Mouse (Mus musculus): ENCODE measurements around the gene Mrrf. TPM values are rescaled to one million over a fixed set of nuclear protein-coding genes. Genes with fewer than 3 reads are reported as not detected.
"Not testable (repeated sequence)": the region's sequence is repeated elsewhere in the genome, so short reads cannot be mapped to it uniquely, and the experiment has no call there.

Mrrf gene
- polyA plus RNA-seq, 1 experiment from 2014 or later = 21.0 TPM

GRCm38 (mm10) chr2:36172136-36172535 is 35.9 kb downstream of the Mrrf start:
- ATAC-seq (ENCODE audit: low FRiP score, low TSS enrichment) (no peak), DNase-seq (ENCODE audit: low spot score) (no peak)
- WGBS = 51% methylated on average over 4 of the region's 4 CpGs
- Histone ChIP-seq H3K4me1 (replicated peaks; ENCODE audit: control insufficient read depth, insufficient read depth) (no peaks in the 10 kb centered on the region), H3K9me3 (ENCODE audit: control insufficient read depth, low read length) (no peaks in the 10 kb centered on the region), H3K9ac (ENCODE audit: low read length) (no peak overlapping the region), H3K36me3 (ENCODE audit: control insufficient read depth, insufficient read depth, low read length) (peaks cover 2% of the 10 kb centered on the region; the same call in 1 of the 2 replicates), H3K27ac (replicated peaks) (no peak overlapping the region), H3K4me3 (ENCODE audit: low read depth, low read length) (no peak overlapping the region), H3K27me3 (ENCODE audit: control insufficient read depth, insufficient read depth, low read length) (no peaks in the 10 kb centered on the region), H3K4me2 (replicated peaks; ENCODE audit: low read depth) (no peak overlapping the region)
- TF ChIP-seq CTCF (IDR thresholded peaks at IDR 0.05; ENCODE audit: low read depth) (no peak), EP300 (optimal IDR thresholded peaks at IDR 0.05) (no peak)

- Histone ChIP-seq H3K4me1 (replicated peaks; ENCODE audit: control insufficient read depth, insufficient read depth) (no peaks in the 10 kb centered on the region), H3K4me3 (ENCODE audit: low read depth, low read length) (no peak overlapping the region), H3K9me3 (ENCODE audit: control insufficient read depth, low read length) (no peaks in the 10 kb centered on the region), H3K36me3 (ENCODE audit: control insufficient read depth, insufficient read depth, low read length) (peaks cover 2% of the 10 kb centered on the region; the same call in 1 of the 2 replicates), H3K9ac (ENCODE audit: low read length) (no peak overlapping the region), H3K4me2 (replicated peaks; ENCODE audit: low read depth) (no peak overlapping the region), H3K27ac (replicated peaks) (no peak overlapping the region; the same call in 1 of the 2 replicates), H3K27me3 (ENCODE audit: control insufficient read depth, insufficient read depth, low read length) (no peaks in the 10 kb centered on the region)
- DNase-seq (ENCODE audit: low spot score) = no peak
- TF ChIP-seq EP300 (optimal IDR thresholded peaks at IDR 0.05) (no peak), CTCF (IDR thresholded peaks at IDR 0.05; ENCODE audit: low read depth) (no peak)
- 83% methylated on average over 3 of the region's 3 CpGs for WGBS
- ATAC-seq (ENCODE audit: low FRiP score, low TSS enrichment) = no peak
Observed at GRCm38 (mm10) chr2:36172574-36172973, 36.4 kb downstream of the Mrrf start.

GRCm38 (mm10) chr2:36179487-36179886 is 43.3 kb downstream of the Mrrf start:
- ATAC-seq (ENCODE audit: low FRiP score, low TSS enrichment) = no peak
- Histone ChIP-seq H3K4me2 (replicated peaks; ENCODE audit: low read depth) (no peak overlapping the region), H3K27ac (replicated peaks) (no peak overlapping the region), H3K9me3 (ENCODE audit: control insufficient read depth, low read length) (no peaks in the 10 kb centered on the region), H3K9ac (ENCODE audit: low read length) (no peak overlapping the region), H3K4me1 (replicated peaks; ENCODE audit: control insufficient read depth, insufficient read depth) (no peaks in the 10 kb centered on the region), H3K4me3 (ENCODE audit: low read depth, low read length) (no peak overlapping the region), H3K36me3 (ENCODE audit: control insufficient read depth, insufficient read depth, low read length) (no peaks in the 10 kb centered on the region), H3K27me3 (ENCODE audit: control insufficient read depth, insufficient read depth, low read length) (no peaks in the 10 kb centered on the region)
- DNase-seq (ENCODE audit: low spot score) = no peak
- no peak for TF ChIP-seq EP300 (optimal IDR thresholded peaks at IDR 0.05)
- no peak for TF ChIP-seq CTCF (IDR thresholded peaks at IDR 0.05; ENCODE audit: low read depth)
- 72% methylated on average over 3 of the region's 3 CpGs for WGBS

GRCm38 (mm10) chr2:36181587-36182368 is 45.6 kb downstream of the Mrrf start:
- DNase-seq (ENCODE audit: low spot score); H3K4me1 ChIP-seq (replicated peaks; ENCODE audit: control insufficient read depth, insufficient read depth); H3K27me3 ChIP-seq (ENCODE audit: control insufficient read depth, insufficient read depth, low read length); H3K36me3 ChIP-seq (ENCODE audit: control insufficient read depth, insufficient read depth, low read length); ATAC-seq (ENCODE audit: low FRiP score, low TSS enrichment); H3K4me2 ChIP-seq (replicated peaks; ENCODE audit: low read depth); H3K9ac ChIP-seq (ENCODE audit: low read length); H3K27ac ChIP-seq (replicated peaks); H3K9me3 ChIP-seq (ENCODE audit: control insufficient read depth, low read length); H3K4me3 ChIP-seq (ENCODE audit: low read depth, low read length): not testable (repeated sequence)
- WGBS = 81% methylated on average over 4 of the region's 4 CpGs

GRCm38 (mm10) chr2:36183278-36183677 is 47.1 kb downstream of the Mrrf start:
- no peaks in the 10 kb centered on the region for H3K4me1 ChIP-seq (replicated peaks; ENCODE audit: control insufficient read depth, insufficient read depth)
- DNase-seq (ENCODE audit: low spot score) (no peak), ATAC-seq (ENCODE audit: low FRiP score, low TSS enrichment) (no peak; the same call in 1 of the 2 replicates)
- H3K27ac ChIP-seq (replicated peaks) = 0 out of 2 replicates have a peak overlapping the region, but pooled peaks have one; percentile 41
- H3K36me3 ChIP-seq (ENCODE audit: control insufficient read depth, insufficient read depth, low read length) = no peaks in the 10 kb centered on the region
- WGBS = 44% methylated on average over 2 of the region's 2 CpGs
- no peak overlapping the region for H3K4me3 ChIP-seq (ENCODE audit: low read depth, low read length)
- H3K9ac ChIP-seq (ENCODE audit: low read length) = no peak overlapping the region
- H3K9me3 ChIP-seq (ENCODE audit: control insufficient read depth, low read length) = no peaks in the 10 kb centered on the region
- H3K27me3 ChIP-seq (ENCODE audit: control insufficient read depth, insufficient read depth, low read length) = no peaks in the 10 kb centered on the region
- no peak for TF ChIP-seq EP300 (optimal IDR thresholded peaks at IDR 0.05)
- no peak for TF ChIP-seq CTCF (IDR thresholded peaks at IDR 0.05; ENCODE audit: low read depth)
- H3K4me2 ChIP-seq (replicated peaks; ENCODE audit: low read depth) = no peak overlapping the region

GRCm38 (mm10) chr2:36184192-36184591 is 48.0 kb downstream of the Mrrf start:
- H3K36me3 ChIP-seq (ENCODE audit: control insufficient read depth, insufficient read depth, low read length) = no peaks in the 10 kb centered on the region
- peak; percentile 72; the same call in 1 of the 2 replicates for ATAC-seq (ENCODE audit: low FRiP score, low TSS enrichment)

More at GRCm38 (mm10) chr2:36184192-36184591, 48.0 kb downstream of the Mrrf start:
- Histone ChIP-seq H3K27ac (replicated peaks) (peak overlapping the region; percentile 73; the same call in 1 of the 2 replicates), H3K4me3 (ENCODE audit: low read depth, low read length) (no peak overlapping the region), H3K27me3 (ENCODE audit: control insufficient read depth, insufficient read depth, low read length) (no peaks in the 10 kb centered on the region), H3K9me3 (ENCODE audit: control insufficient read depth, low read length) (no peaks in the 10 kb centered on the region), H3K4me2 (replicated peaks; ENCODE audit: low read depth) (no peak overlapping the region), H3K9ac (ENCODE audit: low read length) (no peak overlapping the region), H3K4me1 (replicated peaks; ENCODE audit: control insufficient read depth, insufficient read depth) (no peaks in the 10 kb centered on the region)
- DNase-seq (ENCODE audit: low spot score) = no peak
- WGBS = 85% methylated on average over 2 of the region's 2 CpGs
- no peak for TF ChIP-seq CTCF (IDR thresholded peaks at IDR 0.05; ENCODE audit: low read depth)
- no peak for TF ChIP-seq EP300 (optimal IDR thresholded peaks at IDR 0.05)
